Mouse (Mus musculus) testis, adult 2 months (tissue): ENCODE results near the gene 1700061G19Rik. TPM values are rescaled to one million over a fixed set of nuclear protein-coding genes. Genes with fewer than 3 reads are reported as not detected.

Experiments
- H3K27ac ChIP-seq: fragments of 200-500 bp; 2 replicates; pipeline ENCODE4 v1.5.1; 2012; ENCODE audit warnings: low read depth, low read length; ENCODE audit not compliant: control insufficient read depth, insufficient read depth
- H3K27me3 ChIP-seq: fragments of 200-500 bp; 2 replicates; pipeline ENCODE4 v1.6.1; 2012; ENCODE audit warnings: mild to moderate bottlenecking, low read length, moderate library complexity; ENCODE audit not compliant: control insufficient read depth, insufficient read depth
- H3K36me3 ChIP-seq: fragments of 200-500 bp; 2 replicates; pipeline ENCODE4 v1.6.1; 2012; ENCODE audit warnings: mild to moderate bottlenecking, low read length; ENCODE audit not compliant: control insufficient read depth, insufficient read depth
- H3K4me1 ChIP-seq: fragments of 200-500 bp; 2 replicates; pipeline ENCODE4 v1.6.1; 2012; ENCODE audit warnings: low read length; ENCODE audit not compliant: control insufficient read depth, insufficient read depth
- H3K4me3 ChIP-seq: fragments of 200-500 bp; 2 replicates; pipeline ENCODE4 v1.5.1; 2012; ENCODE audit warnings: low read depth, mild to moderate bottlenecking, low read length, moderate library complexity, mixed read lengths; ENCODE audit not compliant: control insufficient read depth
- CTCF ChIP-seq: fragments of 200-500 bp; IDR thresholded peaks from 2 replicates; pipeline ENCODE4 v1.5.1; 2012; ENCODE audit warnings: low read depth, mild to moderate bottlenecking, inconsistent platforms, low read length, moderate library complexity; ENCODE audit not compliant: control insufficient read depth, insufficient read depth, insufficient replicate concordance
- POLR2A ChIP-seq: fragments of 200-500 bp; IDR thresholded peaks from 2 replicates; pipeline ENCODE4 v1.6.1; 2012; ENCODE audit warnings: low read depth, mild to moderate bottlenecking, inconsistent platforms, low read length, moderate library complexity; ENCODE audit not compliant: control insufficient read depth
- polyA plus RNA-seq: library from polyadenylated mRNA; depleted of rRNA; stranded (reverse); fragments of >200 nt; gene quantifications from 2 replicates; pipeline ENCODE4 v1.2.3, GENCODE M21; 2012

The 1700061G19Rik gene
- polyA plus RNA-seq, 1 experiment, result 157 TPM

DNA sequence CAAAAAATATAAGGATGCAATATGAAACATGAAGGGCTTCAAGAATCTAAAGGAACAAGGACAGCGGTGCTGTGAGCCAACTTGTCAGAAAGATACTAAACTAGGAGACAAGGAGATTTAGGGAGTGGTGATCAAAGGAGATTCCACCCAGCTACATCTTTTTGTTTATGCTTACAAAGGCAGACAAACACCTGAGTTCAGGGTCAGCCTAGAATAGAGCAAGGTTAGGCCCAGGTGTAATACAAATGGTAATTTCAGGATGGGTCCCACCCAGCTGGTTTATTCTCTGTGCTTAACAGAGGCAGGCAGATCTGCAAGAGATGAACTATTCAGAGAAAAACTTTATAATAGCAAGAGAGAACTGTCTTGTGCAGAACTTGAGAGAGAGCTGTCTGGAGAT lies 41.9 kb upstream of the 1700061G19Rik start:
- H3K27ac ChIP-seq, result no peak overlapping the region
- TF ChIP-seq CTCF, result no peak
- TF ChIP-seq POLR2A, result no peak

DNA sequence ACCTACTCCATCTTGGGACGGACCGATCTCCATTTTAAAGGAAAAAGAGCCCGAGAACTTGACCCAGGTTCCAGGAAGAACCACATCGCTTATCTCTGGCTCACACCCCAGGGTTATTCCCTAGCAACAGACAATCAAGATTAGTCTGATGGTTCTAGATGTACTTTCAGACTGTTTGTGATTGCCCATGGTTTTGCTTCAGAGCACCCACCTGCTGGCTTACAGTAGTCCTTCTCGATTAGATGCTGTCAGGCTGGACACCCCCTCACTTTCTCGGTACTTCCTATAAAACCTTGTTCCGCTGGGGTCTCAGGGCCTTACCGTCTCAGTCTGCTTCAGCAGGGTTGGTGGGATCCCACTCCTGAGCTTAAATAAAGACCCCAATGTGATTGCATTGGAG lies 38.9 kb upstream of the 1700061G19Rik start:
- peaks cover 4% of the 10 kb centered on the region for H3K4me1 ChIP-seq
- no peaks in the 10 kb centered on the region for H3K27me3 ChIP-seq
- no peak overlapping the region for H3K4me3 ChIP-seq
- TF ChIP-seq POLR2A, result no peak
- TF ChIP-seq CTCF, result no peak
- no peak overlapping the region for H3K27ac ChIP-seq
- H3K36me3 ChIP-seq, result no peaks in the 10 kb centered on the region

More for the DNA sequence above, 41.9 kb upstream of the 1700061G19Rik start:
- Histone ChIP-seq H3K4me1 (peaks cover 12% of the 10 kb centered on the region), H3K36me3 (no peaks in the 10 kb centered on the region), H3K4me3 (no peak overlapping the region), H3K27me3 (no peaks in the 10 kb centered on the region)

DNA sequence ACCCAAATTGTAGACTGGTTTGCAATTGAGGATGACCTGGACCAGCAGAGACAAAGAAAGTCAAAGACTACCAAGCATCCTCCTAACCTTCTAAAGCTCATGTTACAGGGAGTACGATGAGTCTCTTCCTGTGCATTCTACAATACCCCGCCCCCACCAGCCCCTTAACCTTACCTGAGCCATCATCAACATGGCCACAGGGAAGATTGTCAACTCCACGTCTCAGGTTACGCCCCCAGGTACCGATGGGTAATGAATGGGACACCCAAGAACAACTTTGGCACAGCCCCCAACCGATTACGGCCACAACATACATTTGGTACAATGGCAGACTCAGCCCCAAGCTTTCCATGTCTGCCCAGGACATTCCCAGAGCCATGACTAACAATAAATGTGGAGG lies 34.8 kb upstream of the 1700061G19Rik start:
- no peak overlapping the region for H3K4me3 ChIP-seq
- H3K27me3 ChIP-seq, result no peaks in the 10 kb centered on the region
- H3K4me1 ChIP-seq, result no peaks in the 10 kb centered on the region
- H3K27ac ChIP-seq, result no peak overlapping the region
- no peaks in the 10 kb centered on the region for H3K36me3 ChIP-seq
- no peak for TF ChIP-seq CTCF
- TF ChIP-seq POLR2A, result no peak

DNA sequence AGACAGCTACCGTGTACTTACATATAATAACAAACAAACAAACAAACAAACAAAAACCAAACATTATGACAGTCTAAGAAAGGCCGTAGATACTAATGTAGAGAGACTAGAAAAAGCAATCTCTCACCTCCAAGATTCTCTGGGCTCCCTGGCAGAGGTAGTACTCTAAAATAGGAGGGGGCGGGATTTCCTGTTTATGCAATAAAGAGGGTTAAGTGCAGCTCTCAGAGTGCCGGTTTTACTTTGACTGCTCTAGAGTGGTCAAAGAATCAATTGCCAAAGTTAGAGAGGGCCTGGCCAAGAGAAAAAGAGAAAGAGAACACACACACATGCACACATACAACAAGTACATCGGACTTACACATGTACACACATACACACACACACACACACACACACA lies 33.1 kb upstream of the 1700061G19Rik start:
- TF ChIP-seq POLR2A, result no peak
- no peak for TF ChIP-seq CTCF
- H3K27me3 ChIP-seq, result no peaks in the 10 kb centered on the region
- H3K36me3 ChIP-seq, result no peaks in the 10 kb centered on the region
- no peaks in the 10 kb centered on the region; the same call in 1 of the 2 replicates for H3K4me1 ChIP-seq
- H3K27ac ChIP-seq, result no peak overlapping the region
- H3K4me3 ChIP-seq, result no peak overlapping the region

DNA sequence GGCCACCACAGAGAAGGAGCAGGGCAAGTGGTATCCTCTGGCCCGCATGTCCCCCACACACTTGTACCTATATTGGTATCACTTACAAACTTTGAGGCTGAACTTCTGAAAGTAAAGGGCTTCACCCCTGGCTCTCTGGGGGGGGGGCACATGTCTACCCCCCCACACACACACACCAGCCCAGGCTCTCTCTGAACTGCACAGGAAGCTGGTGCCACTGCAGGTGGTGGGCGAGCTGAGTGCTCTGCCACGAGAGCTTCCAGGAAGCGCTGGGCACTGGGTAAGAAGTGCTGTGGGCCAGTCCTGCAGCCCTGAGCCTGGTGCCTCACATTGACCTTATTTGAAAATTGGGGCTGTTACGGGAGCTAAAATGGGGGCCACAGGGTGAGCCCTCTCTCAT lies 31.6 kb upstream of the 1700061G19Rik start:
- no peak for TF ChIP-seq POLR2A
- no peak for TF ChIP-seq CTCF
- Histone ChIP-seq H3K4me3 (no peak overlapping the region), H3K27ac (no peak overlapping the region), H3K4me1 (no peaks in the 10 kb centered on the region; the same call in 1 of the 2 replicates), H3K36me3 (no peaks in the 10 kb centered on the region), H3K27me3 (no peaks in the 10 kb centered on the region)

DNA sequence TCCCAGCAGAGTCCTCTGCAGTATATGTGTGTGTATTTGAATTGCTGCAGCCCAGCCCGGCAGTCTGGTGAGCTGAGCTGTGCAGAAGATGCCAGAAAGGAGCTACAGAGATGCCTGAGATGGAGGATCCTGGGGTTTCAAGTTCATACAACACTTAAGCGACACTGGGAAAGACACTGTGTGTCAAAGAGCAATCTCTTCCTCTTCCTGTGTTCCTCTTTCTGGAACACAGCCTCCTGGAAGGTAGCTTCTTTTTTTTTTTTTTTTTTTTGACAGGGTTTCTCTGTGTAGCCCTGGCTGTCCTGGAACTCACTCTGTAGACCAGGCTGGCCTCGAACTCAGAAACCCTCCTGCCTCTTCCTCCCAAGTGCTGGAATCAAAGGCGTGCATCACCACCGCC lies 26.5 kb upstream of the 1700061G19Rik start:
- H3K4me1 ChIP-seq, result no peaks in the 10 kb centered on the region; the same call in 1 of the 2 replicates
- no peak overlapping the region for H3K27ac ChIP-seq
- H3K36me3 ChIP-seq, result no peaks in the 10 kb centered on the region
- H3K4me3 ChIP-seq, result no peak overlapping the region
- no peaks in the 10 kb centered on the region for H3K27me3 ChIP-seq
- TF ChIP-seq POLR2A (no peak), CTCF (no peak)

DNA sequence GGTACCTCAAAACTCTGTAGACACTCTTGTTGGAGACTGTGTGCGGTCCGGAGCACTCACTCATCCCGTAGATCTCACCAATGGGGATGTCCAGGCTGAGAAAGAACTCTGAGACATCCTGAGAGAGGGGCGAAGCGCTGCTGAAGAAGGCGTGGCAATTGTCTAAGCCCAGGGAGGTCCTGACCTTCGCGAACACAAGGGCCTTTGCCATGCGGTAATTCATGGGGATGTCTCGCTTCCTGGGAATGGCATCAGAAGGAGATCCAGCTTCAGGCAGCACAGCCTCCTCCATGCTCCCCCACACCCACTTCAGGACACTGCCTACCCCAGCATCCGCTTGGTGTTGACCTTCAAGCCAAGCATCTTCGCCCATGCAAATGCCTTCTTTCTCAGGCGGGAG lies 25.6 kb upstream of the 1700061G19Rik start:
- no peak overlapping the region for H3K27ac ChIP-seq
- H3K4me3 ChIP-seq, result no peak overlapping the region
- TF ChIP-seq CTCF (no peak), POLR2A (no peak)
- no peaks in the 10 kb centered on the region; the same call in 1 of the 2 replicates for H3K4me1 ChIP-seq
- H3K27me3 ChIP-seq, result no peaks in the 10 kb centered on the region
- H3K36me3 ChIP-seq, result no peaks in the 10 kb centered on the region

DNA sequence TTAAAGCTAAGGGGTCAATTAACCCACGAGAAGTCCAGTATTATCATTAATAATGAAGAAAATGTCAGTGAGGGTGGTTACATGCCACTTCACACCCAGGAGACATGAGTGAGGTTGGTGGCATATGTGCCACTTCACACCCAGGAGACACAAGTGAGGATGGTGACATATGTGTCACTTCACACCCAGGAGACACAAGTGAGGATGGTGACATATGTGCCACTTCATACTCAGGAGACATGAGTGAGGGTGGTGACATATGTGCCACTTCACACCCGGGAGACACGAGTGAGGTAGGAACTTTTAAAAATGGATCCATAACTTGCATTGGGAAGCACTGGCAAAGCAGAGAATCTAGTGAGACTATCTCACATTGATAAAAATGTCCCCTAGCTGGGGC lies 24.1 kb upstream of the 1700061G19Rik start:
- H3K4me3 ChIP-seq, result no peak overlapping the region
- no peaks in the 10 kb centered on the region for H3K4me1 ChIP-seq
- no peak overlapping the region for H3K27ac ChIP-seq
- H3K36me3 ChIP-seq, result no peaks in the 10 kb centered on the region
- no peaks in the 10 kb centered on the region for H3K27me3 ChIP-seq
- TF ChIP-seq CTCF, result no peak
- TF ChIP-seq POLR2A, result no peak
